Mouse (Mus musculus): ENCODE data around the gene Pigh.

- TF ChIP-seq CTCF (IDR thresholded peaks at IDR 0.05; ENCODE audit: low read depth, low read length) (no peak), GATA1 (IDR thresholded peaks at IDR 0.05; ENCODE audit: borderline replicate concordance, low read length) (no peak)
Observed at GRCm38 (mm10) chr12:79136949-79137348, 47.5 kb upstream of the Pigh start.

Data from G1E (cell line).